Mouse (Mus musculus) CH12.LX (cell line): ENCODE measurements at regions not wholly inside any gene's neighbourhood (a gene's known extent, or its start where the extent isn't known, plus 50 kb on each side); places are given as distances from the start of the nearest gene placed in this dataset.

Experiments
- DNase-seq: peaks from one replicate; pipeline ENCODE4 v3.0.0-alpha.2; 2013; ENCODE audit errors: extremely low read depth
- H3K27ac ChIP-seq: 2 replicates; pipeline ENCODE4 v1.5.1; 2012; ENCODE audit warnings: low read depth, mild to moderate bottlenecking, control low read depth, moderate library complexity; ENCODE audit not compliant: insufficient read depth
- H3K27me3 ChIP-seq: replicated peaks from 2 replicates; pipeline ENCODE3; 2012; ENCODE audit warnings: inconsistent platforms
- H3K36me3 ChIP-seq, 2 experiments: replicated peaks in 1 of 2; 2 replicates each; pipeline versions ENCODE3 to v1.6.1; 2012; ENCODE audit warnings: inconsistent platforms in 1 of 2, low read length in 1 of 2, mild to moderate bottlenecking in 1 of 2, mixed read lengths in 1 of 2, moderate library complexity in 1 of 2; ENCODE audit not compliant: control insufficient read depth in 1 of 2, insufficient read depth in 1 of 2
- H3K4me1 ChIP-seq, 2 experiments: 2 replicates each; pipeline ENCODE4 v1.6.1; 2012; ENCODE audit warnings: inconsistent platforms in 1 of 2, moderate library complexity in 1 of 2; ENCODE audit not compliant: insufficient read depth in 2 of 2, control insufficient read depth in 1 of 2
- H3K4me2 ChIP-seq: 2 replicates; pipeline ENCODE4 v1.6.1; 2012; ENCODE audit warnings: low read depth, mild to moderate bottlenecking, control low read depth; ENCODE audit not compliant: poor library complexity, insufficient read depth, severe bottlenecking
- H3K4me3 ChIP-seq, 3 experiments: fragments of 150-350 bp in 1 of 3; sonication (generic) in 1 of 3; replicated peaks in 1 of 3; 2 replicates each; pipeline versions ENCODE3 to v1.5.1; 2011 to 2012; ENCODE audit warnings: low read depth in 2 of 3, low read length in 2 of 3, mild to moderate bottlenecking in 2 of 3, moderate library complexity in 2 of 3, control low read depth in 1 of 3, improper control_type of control experiment in 1 of 3, inconsistent platforms in 1 of 3, mixed read lengths in 1 of 3; ENCODE audit not compliant: poor library complexity in 1 of 3
- H3K79me2 ChIP-seq: replicated peaks from 2 replicates; pipeline ENCODE4 v1.6.1; 2012; ENCODE audit warnings: mild to moderate bottlenecking, moderate library complexity; ENCODE audit not compliant: control insufficient read depth, poor library complexity, insufficient read depth, severe bottlenecking; ENCODE audit errors: extremely low read depth
- H3K9ac ChIP-seq: 2 replicates; pipeline ENCODE4 v1.6.1; 2012; ENCODE audit warnings: low read depth, mild to moderate bottlenecking, control low read depth, moderate library complexity; ENCODE audit not compliant: insufficient read depth
- H3K9me3 ChIP-seq: replicated peaks from 2 replicates; pipeline ENCODE3; 2012; ENCODE audit warnings: low read length, inconsistent platforms, mixed read lengths
- ELF1 ChIP-seq: IDR thresholded peaks from 2 replicates; pipeline ENCODE4 v1.6.1; 2014; ENCODE audit warnings: low read depth, mild to moderate bottlenecking, inconsistent platforms, low read length, improper control_type of control experiment
- EP300 ChIP-seq: IDR thresholded peaks from 2 replicates; pipeline ENCODE4 v1.6.1; 2011; ENCODE audit warnings: low read length, improper control_type of control experiment
- ETS1 ChIP-seq: conservative IDR thresholded peaks from 2 replicates; pipeline ENCODE4 v1.6.1; 2012; ENCODE audit warnings: low read depth, mild to moderate bottlenecking, inconsistent platforms, low read length, improper control_type of control experiment, moderate library complexity
- GABPA ChIP-seq: IDR thresholded peaks from 2 replicates; pipeline ENCODE4 v1.6.1; 2012; ENCODE audit warnings: low read depth, low read length, improper control_type of control experiment, inconsistent platforms; ENCODE audit not compliant: insufficient replicate concordance
- JUND ChIP-seq: conservative IDR thresholded peaks from 2 replicates; pipeline ENCODE4 v1.6.1; 2011; ENCODE audit warnings: low read depth, low read length, improper control_type of control experiment
- KAT2A ChIP-seq: IDR thresholded peaks from 2 replicates; pipeline ENCODE4 v1.6.1; 2012; ENCODE audit warnings: low read length, improper control_type of control experiment, inconsistent platforms; ENCODE audit not compliant: insufficient replicate concordance
- MAFK ChIP-seq: IDR thresholded peaks from 2 replicates; pipeline ENCODE4 v1.6.1; 2011; ENCODE audit warnings: low read length, improper control_type of control experiment; ENCODE audit not compliant: insufficient replicate concordance
- MYC ChIP-seq: IDR thresholded peaks from 2 replicates; pipeline ENCODE4 v1.6.1; 2011; ENCODE audit warnings: low read depth, mild to moderate bottlenecking, improper control_type of control experiment, low read length
- PAX5 ChIP-seq: IDR thresholded peaks from 2 replicates; pipeline ENCODE4 v1.6.1; 2012; ENCODE audit warnings: low read length, inconsistent platforms, mixed read lengths
- SIN3A ChIP-seq: IDR thresholded peaks from 2 replicates; pipeline ENCODE4 v1.6.1; 2012; ENCODE audit warnings: low read length, improper control_type of control experiment, inconsistent platforms
- TBP ChIP-seq: conservative IDR thresholded peaks from 2 replicates; pipeline ENCODE4 v1.6.1; 2011; ENCODE audit warnings: low read depth, low read length, improper control_type of control experiment
- USF1 ChIP-seq: IDR thresholded peaks from 2 replicates; pipeline ENCODE4 v1.6.1; 2014; ENCODE audit warnings: low read depth, mild to moderate bottlenecking, inconsistent platforms, low read length, improper control_type of control experiment
- ZKSCAN1 ChIP-seq: IDR thresholded peaks from 2 replicates; pipeline ENCODE4 v1.6.1; 2012; ENCODE audit warnings: low read depth, inconsistent platforms, low read length, improper control_type of control experiment, borderline replicate concordance
- dilution Hi-C: fragments of 300-500 bp; cut with MboI; formaldehyde crosslinking; loops from 2 replicates; pipeline ENCODE4 v1.14.3; 2020; ENCODE audit warnings: low sequenced_read_pairs; ENCODE audit not compliant: extremely low pct_unique_long_range_greater_than_20kb, extremely low pct_ligation_motif_present
- in situ Hi-C: fragments of 300-500 bp; cut with MboI; formaldehyde crosslinking; loops from 3 replicates; pipeline ENCODE4 v1.14.3; 2019; ENCODE audit warnings: low sequenced_read_pairs, low pct_ligation_motif_present, low pct_unique_long_range_greater_than_20kb, mixed read lengths

- Histone ChIP-seq H3K36me3 (no peaks in the 10 kb centered on the region), H3K4me3 (no peak overlapping the region), H3K9me3 (no peaks in the 10 kb centered on the region), H3K27me3 (no peaks in the 10 kb centered on the region), H3K79me2 (no peaks in the 10 kb centered on the region), H3K27ac (no peak overlapping the region), H3K4me2 (no peak overlapping the region), H3K4me1 (peaks cover 0 to 2% of the 10 kb centered on the region in 2 experiments; a peak in 1 of 4 replicates), H3K9ac (no peak overlapping the region)
- in situ Hi-C loops: no loop called here
- TF ChIP-seq USF1 (no peak), MYC (no peak), ZKSCAN1 (no peak), MAFK (no peak), TBP (no peak), KAT2A (no peak), JUND (no peak), ETS1 (no peak), GABPA (no peak)
- no peak for DNase-seq
- dilution Hi-C loops: no loop called here
Observed at GRCm38 (mm10) chr13:96269946-96270345, 118.1 kb upstream of the Poc5 start.

DNA sequence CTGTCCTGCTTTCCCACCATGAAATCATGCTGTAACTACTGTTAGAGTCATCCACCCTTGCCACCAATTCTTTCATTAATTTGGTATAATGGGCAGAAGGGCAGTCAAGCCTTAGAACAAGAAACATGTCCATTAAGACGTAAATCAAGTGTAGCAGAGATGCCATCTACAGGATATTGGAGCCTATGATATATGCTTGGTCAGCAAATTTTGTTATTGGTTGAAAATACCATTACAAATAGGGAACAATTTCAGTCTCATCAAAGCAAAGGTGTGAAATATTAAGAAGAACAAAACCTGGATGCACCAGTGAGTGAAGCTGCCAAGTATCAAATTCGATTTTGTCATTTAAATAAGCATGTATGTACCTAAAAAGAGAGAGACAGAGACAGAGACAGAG lies 123.6 kb upstream of the Sv2c start:
- in situ Hi-C loops: no loop called here
- no peaks in the 10 kb centered on the region for H3K9me3 ChIP-seq
- no peak overlapping the region for H3K9ac ChIP-seq
- no peak overlapping the region for H3K27ac ChIP-seq
- no peaks in the 10 kb centered on the region for H3K4me1 ChIP-seq
- H3K4me2 ChIP-seq: no peak overlapping the region
- DNase-seq: no peak
- no peaks in the 10 kb centered on the region for H3K79me2 ChIP-seq
- H3K36me3 ChIP-seq: no peaks in the 10 kb centered on the region
- no peaks in the 10 kb centered on the region for H3K27me3 ChIP-seq
- TF ChIP-seq MAFK (peak; percentile 97), SIN3A (no peak)
- TF ChIP-seq, all 38 proteins: peak for 1
- dilution Hi-C loops: no loop called here
- no peak overlapping the region for H3K4me3 ChIP-seq

- no peaks in the 10 kb centered on the region for H3K27me3 ChIP-seq
- H3K27ac ChIP-seq: no peak overlapping the region
- H3K4me3 ChIP-seq: no peak overlapping the region
- H3K9me3 ChIP-seq: no peaks in the 10 kb centered on the region
- DNase-seq: no peak
- no peak for TF ChIP-seq EP300
- TF ChIP-seq PAX5: no peak
- no peak for TF ChIP-seq ELF1
- dilution Hi-C loops (no loop called here), in situ Hi-C loops (no loop called here)
- H3K4me2 ChIP-seq: no peak overlapping the region
- no peaks in the 10 kb centered on the region for H3K79me2 ChIP-seq
- no peaks in the 10 kb centered on the region for H3K4me1 ChIP-seq
- no peaks in the 10 kb centered on the region for H3K36me3 ChIP-seq
- no peak overlapping the region for H3K9ac ChIP-seq
Observed at GRCm38 (mm10) chr13:96254391-96254790, 122.0 kb upstream of the Sv2c start.
